Mouse (Mus musculus): ENCODE measurements around the gene Fuca1. TPM values are rescaled to one million over a fixed set of nuclear protein-coding genes. Genes with fewer than 3 reads are reported as not detected.

The Fuca1 gene
- polyA plus RNA-seq, 1 experiment, result 43.5 TPM

DNA sequence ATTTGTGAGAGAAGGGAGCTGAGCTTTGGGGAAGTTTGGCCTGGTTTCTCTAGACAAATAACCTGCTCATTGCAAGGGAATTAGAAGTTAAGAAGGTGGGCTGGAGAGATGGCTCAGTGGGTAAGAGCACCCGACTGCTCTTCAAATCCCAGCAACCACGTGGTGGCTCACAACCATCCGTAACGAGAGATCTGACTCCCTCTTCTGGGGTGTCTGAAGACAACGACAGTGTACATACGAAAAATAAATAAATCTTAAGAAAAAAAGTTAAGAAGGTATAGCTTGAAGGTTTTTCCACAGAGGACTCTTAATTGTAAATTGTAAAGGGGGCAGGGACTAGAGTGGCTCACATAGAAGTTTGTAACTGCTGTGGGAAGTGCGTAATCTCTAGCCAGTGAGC lies 45.0 kb upstream of the Fuca1 start:
- no peak for DNase-seq
- Histone ChIP-seq H3K4me3 (ENCODE audit: control insufficient read depth, insufficient read depth, low read length) (no peak overlapping the region), H3K4me1 (replicated peaks; ENCODE audit: control insufficient read depth, insufficient read depth, low read length) (peaks cover 24% of the 10 kb centered on the region)

DNA sequence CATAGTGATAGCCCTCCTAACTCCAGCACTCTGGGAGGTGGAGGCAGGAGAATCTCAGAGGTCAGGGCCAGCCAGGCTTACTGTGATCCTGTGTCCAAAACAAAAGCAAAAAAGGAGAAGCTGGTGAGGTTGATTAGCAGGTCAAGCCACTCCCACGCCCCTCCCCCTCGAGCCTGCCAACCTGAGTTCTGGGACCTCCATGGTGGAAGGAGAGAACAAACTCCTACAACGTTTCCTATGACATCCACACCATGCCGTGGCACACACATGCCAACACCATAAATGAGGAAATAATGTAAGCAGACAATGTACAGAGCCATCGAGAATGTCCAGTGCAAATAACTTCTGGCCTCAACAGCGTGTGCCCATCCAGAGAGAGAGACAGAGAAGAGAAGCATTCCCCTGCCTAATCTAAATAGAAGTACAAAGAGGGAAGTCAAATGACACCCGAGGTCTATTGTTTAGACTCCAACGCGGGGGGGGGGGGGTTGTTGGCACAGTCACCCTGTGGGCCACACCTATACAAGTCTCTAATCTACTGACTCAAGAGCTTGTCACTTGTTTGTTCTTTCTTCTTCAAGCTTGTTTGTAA lies 44.4 kb upstream of the Fuca1 start:
- Histone ChIP-seq H3K36me3 (ENCODE audit: control insufficient read depth, insufficient read depth, low read length) (peaks cover 14% of the 10 kb centered on the region), H3K4me1 (replicated peaks; ENCODE audit: control insufficient read depth, insufficient read depth, low read length) (peaks cover 24% of the 10 kb centered on the region), H3K4me3 (ENCODE audit: control insufficient read depth, insufficient read depth, low read length) (0 out of 2 replicates have a peak overlapping the region, but pooled peaks have one; percentile 25), H3K27ac (ENCODE audit: control insufficient read depth, insufficient read depth, low read length) (peak overlapping the region; percentile 70), H3K27me3 (ENCODE audit: control insufficient read depth, insufficient read depth, low read length) (no peaks in the 10 kb centered on the region)
- TF ChIP-seq POLR2A (IDR thresholded peaks at IDR 0.05; ENCODE audit: control insufficient read depth, extremely low read depth, insufficient read depth, low read length, poor library complexity) (no peak), CTCF (IDR thresholded peaks at IDR 0.05; ENCODE audit: borderline replicate concordance, control insufficient read depth, extremely low read depth, insufficient read depth, low read length, poor library complexity) (no peak)
- no peak for DNase-seq
- WGBS, result 5% methylated on average over 9 of the region's 9 CpGs

More for the DNA sequence above, 45.0 kb upstream of the Fuca1 start:
- Histone ChIP-seq H3K27ac (ENCODE audit: control insufficient read depth, insufficient read depth, low read length) (peak overlapping the region; percentile 70; the same call in 1 of the 2 replicates), H3K27me3 (ENCODE audit: control insufficient read depth, insufficient read depth, low read length) (no peaks in the 10 kb centered on the region), H3K36me3 (ENCODE audit: control insufficient read depth, insufficient read depth, low read length) (peaks cover 18% of the 10 kb centered on the region)
- WGBS, result 13% methylated on average over 7 of the region's 7 CpGs
- no peak for TF ChIP-seq CTCF (IDR thresholded peaks at IDR 0.05; ENCODE audit: borderline replicate concordance, control insufficient read depth, extremely low read depth, insufficient read depth, low read length, poor library complexity)
- no peak for TF ChIP-seq POLR2A (IDR thresholded peaks at IDR 0.05; ENCODE audit: control insufficient read depth, extremely low read depth, insufficient read depth, low read length, poor library complexity)

- Histone ChIP-seq H3K4me3 (ENCODE audit: control insufficient read depth, insufficient read depth, low read length) (peak overlapping the region; percentile 25; the same call in 1 of the 2 replicates), H3K27ac (ENCODE audit: control insufficient read depth, insufficient read depth, low read length) (peak overlapping the region; percentile 70), H3K27me3 (ENCODE audit: control insufficient read depth, insufficient read depth, low read length) (no peaks in the 10 kb centered on the region), H3K36me3 (ENCODE audit: control insufficient read depth, insufficient read depth, low read length) (peaks cover 11% of the 10 kb centered on the region), H3K4me1 (replicated peaks; ENCODE audit: control insufficient read depth, insufficient read depth, low read length) (peaks cover 24% of the 10 kb centered on the region)
- WGBS, result 0% methylated on average over 16 of the region's 16 CpGs
- TF ChIP-seq CTCF (IDR thresholded peaks at IDR 0.05; ENCODE audit: borderline replicate concordance, control insufficient read depth, extremely low read depth, insufficient read depth, low read length, poor library complexity) (0 out of 2 replicates have a peak, but pooled peaks have one; percentile 7), POLR2A (IDR thresholded peaks at IDR 0.05; ENCODE audit: control insufficient read depth, extremely low read depth, insufficient read depth, low read length, poor library complexity) (no peak)
- DNase-seq, result peak; percentile 75
Measured at GRCm38 (mm10) chr4:135876583-135877020, 43.9 kb upstream of the Fuca1 start.

- H3K4me3 ChIP-seq (ENCODE audit: control insufficient read depth, insufficient read depth, low read length), result no peak overlapping the region
- H3K36me3 ChIP-seq (ENCODE audit: control insufficient read depth, insufficient read depth, low read length), result no peaks in the 10 kb centered on the region
- H3K27ac ChIP-seq (ENCODE audit: control insufficient read depth, insufficient read depth, low read length), result no peak overlapping the region
- WGBS, result 64% methylated on average over 2 of the region's 2 CpGs
- no peak for DNase-seq
- TF ChIP-seq POLR2A (IDR thresholded peaks at IDR 0.05; ENCODE audit: control insufficient read depth, extremely low read depth, insufficient read depth, low read length, poor library complexity), result no peak
- H3K27me3 ChIP-seq (ENCODE audit: control insufficient read depth, insufficient read depth, low read length), result no peaks in the 10 kb centered on the region
- H3K4me1 ChIP-seq (replicated peaks; ENCODE audit: control insufficient read depth, insufficient read depth, low read length), result peaks cover 26% of the 10 kb centered on the region
Measured at GRCm38 (mm10) chr4:135877742-135878141, 42.8 kb upstream of the Fuca1 start.

GRCm38 (mm10) chr4:135879021-135879420 lies 41.5 kb upstream of the Fuca1 start:
- no peak overlapping the region for H3K27ac ChIP-seq (ENCODE audit: control insufficient read depth, insufficient read depth, low read length)
- 98% methylated on average over 6 of the region's 6 CpGs for WGBS
- no peak overlapping the region for H3K4me3 ChIP-seq (ENCODE audit: control insufficient read depth, insufficient read depth, low read length)
- H3K4me1 ChIP-seq (replicated peaks; ENCODE audit: control insufficient read depth, insufficient read depth, low read length), result peaks cover 38% of the 10 kb centered on the region
- no peak for DNase-seq
- TF ChIP-seq POLR2A (IDR thresholded peaks at IDR 0.05; ENCODE audit: control insufficient read depth, extremely low read depth, insufficient read depth, low read length, poor library complexity) (no peak), CTCF (IDR thresholded peaks at IDR 0.05; ENCODE audit: borderline replicate concordance, control insufficient read depth, extremely low read depth, insufficient read depth, low read length, poor library complexity) (no peak)
- H3K36me3 ChIP-seq (ENCODE audit: control insufficient read depth, insufficient read depth, low read length), result no peaks in the 10 kb centered on the region
- no peaks in the 10 kb centered on the region for H3K27me3 ChIP-seq (ENCODE audit: control insufficient read depth, insufficient read depth, low read length)

- H3K36me3 ChIP-seq (ENCODE audit: control insufficient read depth, insufficient read depth, low read length), result no peaks in the 10 kb centered on the region
- H3K27me3 ChIP-seq (ENCODE audit: control insufficient read depth, insufficient read depth, low read length), result no peaks in the 10 kb centered on the region
- 98% methylated on average over 6 of the region's 6 CpGs for WGBS
- no peak for TF ChIP-seq POLR2A (IDR thresholded peaks at IDR 0.05; ENCODE audit: control insufficient read depth, extremely low read depth, insufficient read depth, low read length, poor library complexity)
- TF ChIP-seq CTCF (IDR thresholded peaks at IDR 0.05; ENCODE audit: borderline replicate concordance, control insufficient read depth, extremely low read depth, insufficient read depth, low read length, poor library complexity), result no peak
- no peak for DNase-seq
- peaks cover 42% of the 10 kb centered on the region for H3K4me1 ChIP-seq (replicated peaks; ENCODE audit: control insufficient read depth, insufficient read depth, low read length)
- H3K27ac ChIP-seq (ENCODE audit: control insufficient read depth, insufficient read depth, low read length), result no peak overlapping the region
- no peak overlapping the region for H3K4me3 ChIP-seq (ENCODE audit: control insufficient read depth, insufficient read depth, low read length)
Measured at GRCm38 (mm10) chr4:135880018-135880417, 40.5 kb upstream of the Fuca1 start.

DNA sequence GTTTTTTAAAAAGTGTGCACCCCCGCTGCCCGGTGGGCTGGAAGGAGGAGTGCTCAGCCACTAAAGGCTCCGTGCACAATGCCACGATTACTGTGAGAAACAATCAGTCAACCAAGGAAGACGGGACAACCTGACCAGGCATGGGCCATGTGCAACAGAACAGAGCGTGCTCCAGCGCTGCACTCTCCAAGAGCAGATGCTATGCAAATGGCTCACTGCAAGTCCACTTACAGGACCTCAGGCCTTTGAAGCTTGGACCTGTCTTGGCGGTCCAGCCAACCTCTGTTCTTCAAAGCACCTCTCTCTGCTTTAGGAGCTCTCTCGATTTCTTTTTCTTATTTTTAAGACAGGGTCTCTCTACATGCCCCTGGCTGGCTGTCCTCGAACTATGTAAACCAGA lies 40.0 kb upstream of the Fuca1 start:
- Histone ChIP-seq H3K4me3 (ENCODE audit: control insufficient read depth, insufficient read depth, low read length) (no peak overlapping the region), H3K36me3 (ENCODE audit: control insufficient read depth, insufficient read depth, low read length) (no peaks in the 10 kb centered on the region), H3K27me3 (ENCODE audit: control insufficient read depth, insufficient read depth, low read length) (no peaks in the 10 kb centered on the region), H3K4me1 (replicated peaks; ENCODE audit: control insufficient read depth, insufficient read depth, low read length) (peaks cover 37% of the 10 kb centered on the region), H3K27ac (ENCODE audit: control insufficient read depth, insufficient read depth, low read length) (no peak overlapping the region)
- no peak for DNase-seq
- TF ChIP-seq POLR2A (IDR thresholded peaks at IDR 0.05; ENCODE audit: control insufficient read depth, extremely low read depth, insufficient read depth, low read length, poor library complexity), result no peak
- no peak for TF ChIP-seq CTCF (IDR thresholded peaks at IDR 0.05; ENCODE audit: borderline replicate concordance, control insufficient read depth, extremely low read depth, insufficient read depth, low read length, poor library complexity)
- WGBS, result 98% methylated on average over 10 of the region's 10 CpGs
